Mouse (Mus musculus): Measurements from ENCODE around the gene Disc1. TPM values are rescaled to one million over a fixed set of nuclear protein-coding genes. Genes with fewer than 3 reads are reported as not detected.

The Disc1 gene
- total and polyA plus RNA-seq, 3 experiments: 0.75 to 2.2 TPM; not detected in 1

DNA sequence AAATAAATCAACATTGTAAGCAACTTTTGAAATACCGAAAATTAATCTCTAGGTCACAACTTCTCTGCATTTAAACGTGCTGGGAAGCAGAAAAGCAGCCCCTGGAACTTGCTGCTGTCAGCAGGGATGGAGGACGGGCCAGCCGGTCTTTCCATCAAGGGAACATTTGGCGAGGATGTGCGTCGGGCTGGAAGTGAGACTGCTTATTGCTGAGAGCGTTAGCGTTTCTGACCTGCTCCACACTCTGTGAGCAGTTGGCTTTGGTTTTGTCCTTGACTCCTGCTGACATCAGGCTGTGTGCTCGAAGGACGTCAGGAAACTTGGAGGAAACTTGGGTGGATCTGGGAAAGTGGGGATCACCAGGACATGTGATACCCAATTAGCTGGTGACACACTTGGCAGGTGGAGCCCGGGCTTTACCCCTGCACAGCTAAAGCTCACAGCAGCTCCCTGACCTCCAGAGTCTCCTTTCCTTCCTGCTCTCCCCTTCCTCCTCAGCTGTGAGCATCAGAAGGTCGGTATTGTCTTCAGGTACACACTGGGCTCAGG lies 158.7 kb downstream of the Disc1 start:
- H3K9me3 ChIP-seq (replicated peaks; ENCODE audit: insufficient read depth, low read length): no peaks in the 10 kb centered on the region
- no peak overlapping the region for H3K4me3 ChIP-seq (ENCODE audit: control insufficient read depth in 1 of 2, insufficient read depth in 1 of 2, low read depth in 2 of 2, low read length in 2 of 2)
- TF ChIP-seq GABPA (IDR thresholded peaks at IDR 0.05; ENCODE audit: low read depth, low read length) (no peak), USF2 (IDR thresholded peaks at IDR 0.05; ENCODE audit: borderline replicate concordance in 1 of 2, insufficient read depth in 1 of 2, low read depth in 1 of 2, low read length in 2 of 2) (no peak), JUND (IDR thresholded peaks at IDR 0.05; ENCODE audit: low read depth, low read length) (no peak), HCFC1 (IDR thresholded peaks at IDR 0.05; ENCODE audit: low read depth, low read length) (no peak), CTCF (IDR thresholded peaks at IDR 0.05 in 2 of 3, conservative IDR thresholded peaks at IDR 0.05 in 1 of 3; ENCODE audit: control insufficient read depth in 1 of 3, insufficient read depth in 1 of 3, low read depth in 2 of 3, low read length in 3 of 3, poor library complexity in 1 of 3, severe bottlenecking in 1 of 3) (no peak), BHLHE40 (IDR thresholded peaks at IDR 0.05; ENCODE audit: borderline replicate concordance, low read depth, low read length) (no peak), KAT2A (conservative IDR thresholded peaks at IDR 0.05; ENCODE audit: low read depth, low read length) (no peak), NELFE (IDR thresholded peaks at IDR 0.05; ENCODE audit: low read depth, low read length) (no peak), MAX (IDR thresholded peaks at IDR 0.05; ENCODE audit: low read length) (no peak), POLR2AphosphoS2 (IDR thresholded peaks at IDR 0.05; ENCODE audit: low read length) (no peak), SIN3A (IDR thresholded peaks at IDR 0.05; ENCODE audit: low read length) (no peak), UBTF (IDR thresholded peaks at IDR 0.05; ENCODE audit: borderline replicate concordance, insufficient read depth, low read depth, low read length) (no peak), MEF2A (IDR thresholded peaks at IDR 0.05; ENCODE audit: extremely low read depth, insufficient replicate concordance, low read depth, low read length, poor library complexity, severe bottlenecking) (no peak), ZC3H11A (IDR thresholded peaks at IDR 0.05; ENCODE audit: low read depth, low read length) (no peak), TCF12 (IDR thresholded peaks at IDR 0.05; ENCODE audit: low read depth, low read length) (no peak), ZKSCAN1 (IDR thresholded peaks at IDR 0.05; ENCODE audit: low read depth, low read length) (no peak), TAL1 (IDR thresholded peaks at IDR 0.05; ENCODE audit: low read length) (no peak), RAD21 (IDR thresholded peaks at IDR 0.05; ENCODE audit: low read depth, low read length) (no peak), ZMIZ1 (IDR thresholded peaks at IDR 0.05; ENCODE audit: low read depth, low read length) (no peak), MYB (IDR thresholded peaks at IDR 0.05; ENCODE audit: low read depth, low read length) (no peak)

More for the DNA sequence above, 158.7 kb downstream of the Disc1 start:
- no peak overlapping the region for H3K27ac ChIP-seq (ENCODE audit: control insufficient read depth, low read depth, low read length)
- no peaks in the 10 kb centered on the region for H3K4me1 ChIP-seq (ENCODE audit: control insufficient read depth in 1 of 2, insufficient read depth in 2 of 2, low read length in 2 of 2)
- no peak for DNase-seq (ENCODE audit: low read depth, low spot score)
- no peaks in the 10 kb centered on the region for H3K27me3 ChIP-seq (ENCODE audit: control insufficient read depth in 1 of 2, insufficient read depth in 2 of 2, low read length in 2 of 2)
- H3K9ac ChIP-seq (ENCODE audit: control insufficient read depth, low read depth, low read length, poor library complexity, severe bottlenecking): no peak overlapping the region
- H3K79me2 ChIP-seq (ENCODE audit: control insufficient read depth, insufficient read depth, low read length, poor library complexity): no peaks in the 10 kb centered on the region
- no peaks in the 10 kb centered on the region for H3K36me3 ChIP-seq (ENCODE audit: control insufficient read depth in 1 of 2, insufficient read depth in 2 of 2, low read length in 2 of 2)
